Mouse (Mus musculus): ENCODE measurements around the gene Fam184b. TPM values are rescaled to one million over a fixed set of nuclear protein-coding genes. Genes with fewer than 3 reads are reported as not detected.

Gene Fam184b
- total and polyA plus RNA-seq, 2 experiments from 2014 or later = not detected

DNA sequence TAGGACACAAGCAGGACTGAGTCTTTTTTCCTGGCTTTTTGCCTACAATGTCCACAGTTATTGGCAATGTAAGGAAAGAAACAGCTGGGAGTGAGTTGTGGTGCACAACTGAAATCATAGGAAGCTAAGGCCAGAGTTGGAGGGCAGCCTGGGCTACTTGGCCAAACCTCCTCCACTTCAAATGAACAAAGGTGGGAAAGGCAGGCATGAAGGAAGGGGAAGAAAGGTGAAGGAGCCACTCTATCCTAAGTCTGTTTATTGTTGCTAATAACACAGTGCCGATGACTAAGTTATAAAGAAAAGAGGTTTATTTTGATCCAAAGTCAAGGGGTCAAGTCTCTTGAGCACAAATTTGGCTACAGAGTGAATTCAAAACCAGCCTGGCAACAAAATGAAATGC lies 62.0 kb downstream of the Fam184b start:
- Histone ChIP-seq H3K27me3 (ENCODE audit: control insufficient read depth, insufficient read depth, low read length) (no peaks in the 10 kb centered on the region), H3K9me3 (replicated peaks; ENCODE audit: control insufficient read depth, low read length) (no peaks in the 10 kb centered on the region), H3K4me3 (ENCODE audit: low read depth, low read length) (no peak overlapping the region), H3K27ac (ENCODE audit: low read depth) (no peak overlapping the region), H3K4me2 (ENCODE audit: low read depth, low read length) (no peak overlapping the region), H3K36me3 (replicated peaks; ENCODE audit: control insufficient read depth, insufficient read depth, low read length) (no peaks in the 10 kb centered on the region), H3K4me1 (ENCODE audit: control insufficient read depth, insufficient read depth) (no peaks in the 10 kb centered on the region), H3K9ac (replicated peaks; ENCODE audit: low read depth, low read length) (no peak overlapping the region)
- DNase-seq (ENCODE audit: low spot score) = no peak
- WGBS = 65% methylated on average over 1 of the region's 1 CpGs
- ATAC-seq (ENCODE audit: insufficient read depth, low read depth) = no peak
- TF ChIP-seq CTCF (IDR thresholded peaks at IDR 0.05; ENCODE audit: low read depth) (no peak), EP300 (IDR thresholded peaks at IDR 0.05; ENCODE audit: low read depth) (no peak)

DNA sequence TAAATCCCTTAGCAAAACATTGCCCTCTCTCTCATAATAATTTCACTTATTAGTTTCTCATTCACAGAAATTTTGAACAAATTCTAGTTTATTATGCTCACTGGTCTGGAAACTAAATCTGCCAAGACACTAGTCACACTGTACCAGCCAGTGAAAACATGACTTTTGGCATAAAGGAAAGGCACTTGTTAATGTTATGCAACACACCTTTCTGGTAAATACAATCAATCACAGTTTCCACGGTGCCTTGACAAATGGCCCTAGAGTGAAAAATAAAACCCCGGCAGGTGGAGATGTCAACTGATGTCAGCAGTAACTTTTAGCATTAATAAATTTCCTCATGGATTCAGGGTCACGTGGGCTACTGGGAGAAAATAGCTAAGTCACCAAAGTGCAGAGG lies 62.7 kb downstream of the Fam184b start:
- Histone ChIP-seq H3K9me3 (replicated peaks; ENCODE audit: control insufficient read depth, low read length) (no peaks in the 10 kb centered on the region), H3K4me2 (ENCODE audit: low read depth, low read length) (no peak overlapping the region), H3K4me1 (ENCODE audit: control insufficient read depth, insufficient read depth) (no peaks in the 10 kb centered on the region), H3K27ac (ENCODE audit: low read depth) (no peak overlapping the region), H3K27me3 (ENCODE audit: control insufficient read depth, insufficient read depth, low read length) (no peaks in the 10 kb centered on the region), H3K4me3 (ENCODE audit: low read depth, low read length) (no peak overlapping the region), H3K9ac (replicated peaks; ENCODE audit: low read depth, low read length) (no peak overlapping the region), H3K36me3 (replicated peaks; ENCODE audit: control insufficient read depth, insufficient read depth, low read length) (no peaks in the 10 kb centered on the region)
- TF ChIP-seq CTCF (IDR thresholded peaks at IDR 0.05; ENCODE audit: low read depth) = no peak
- no peak for TF ChIP-seq EP300 (IDR thresholded peaks at IDR 0.05; ENCODE audit: low read depth)
- WGBS = 75% methylated on average over 3 of the region's 3 CpGs
- DNase-seq (ENCODE audit: low spot score) = no peak
- no peak for ATAC-seq (ENCODE audit: insufficient read depth, low read depth)

DNA sequence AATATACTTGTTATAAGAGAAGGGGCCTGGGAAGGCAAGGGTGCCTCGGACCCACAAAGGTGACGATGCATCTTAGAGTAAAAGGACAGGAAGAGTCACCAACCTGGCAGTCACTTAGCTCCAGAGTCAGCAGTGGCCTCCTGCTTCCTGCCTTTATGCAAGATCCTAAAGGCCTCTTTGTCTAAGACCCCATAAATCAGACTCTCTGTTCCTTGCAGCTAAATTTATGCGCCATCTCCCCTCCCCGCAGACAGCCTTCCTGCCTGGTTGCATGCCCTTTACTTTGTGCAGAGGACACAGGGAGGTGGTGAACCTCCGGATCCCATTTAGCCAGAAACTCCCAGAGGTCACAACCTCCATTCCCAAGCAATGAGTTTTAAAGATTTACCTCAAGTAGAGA lies 66.6 kb downstream of the Fam184b start:
- Histone ChIP-seq H3K9ac (replicated peaks; ENCODE audit: low read depth, low read length) (no peak overlapping the region), H3K4me2 (ENCODE audit: low read depth, low read length) (no peak overlapping the region), H3K27me3 (ENCODE audit: control insufficient read depth, insufficient read depth, low read length) (no peaks in the 10 kb centered on the region), H3K9me3 (replicated peaks; ENCODE audit: control insufficient read depth, low read length) (no peaks in the 10 kb centered on the region), H3K4me1 (ENCODE audit: control insufficient read depth, insufficient read depth) (no peaks in the 10 kb centered on the region), H3K36me3 (replicated peaks; ENCODE audit: control insufficient read depth, insufficient read depth, low read length) (no peaks in the 10 kb centered on the region), H3K4me3 (ENCODE audit: low read depth, low read length) (no peak overlapping the region), H3K27ac (ENCODE audit: low read depth) (no peak overlapping the region)
- WGBS = 69% methylated on average over 5 of the region's 5 CpGs
- DNase-seq (ENCODE audit: low spot score) (no peak), ATAC-seq (ENCODE audit: insufficient read depth, low read depth) (no peak)
- TF ChIP-seq CTCF (IDR thresholded peaks at IDR 0.05; ENCODE audit: low read depth) (no peak), EP300 (IDR thresholded peaks at IDR 0.05; ENCODE audit: low read depth) (no peak)

DNA sequence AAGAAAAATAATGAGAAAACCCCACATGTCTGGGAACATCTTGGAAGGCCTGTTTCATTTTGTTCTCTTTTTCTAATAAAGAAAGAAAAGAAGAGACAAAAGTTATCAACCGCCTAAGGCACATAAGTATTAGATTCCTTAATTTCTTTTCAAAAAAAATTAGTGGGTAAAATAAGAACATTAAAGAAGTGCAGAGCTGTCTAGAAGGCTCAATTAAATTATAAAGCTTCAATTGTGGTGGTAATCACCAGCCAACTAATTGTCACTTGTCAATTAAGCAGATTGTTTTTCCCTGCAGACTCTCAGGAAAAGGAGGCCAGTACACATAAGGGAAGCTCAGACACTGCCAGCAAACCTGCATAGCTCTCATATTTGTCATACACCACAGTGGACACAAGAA lies 73.6 kb downstream of the Fam184b start:
- H3K27me3 ChIP-seq (ENCODE audit: control insufficient read depth, insufficient read depth, low read length) = no peaks in the 10 kb centered on the region
- H3K27ac ChIP-seq (ENCODE audit: low read depth) = no peak overlapping the region
- WGBS = 90% methylated on average over 1 of the region's 1 CpGs
- H3K4me1 ChIP-seq (ENCODE audit: control insufficient read depth, insufficient read depth) = no peaks in the 10 kb centered on the region
- TF ChIP-seq CTCF (IDR thresholded peaks at IDR 0.05; ENCODE audit: low read depth) (no peak), EP300 (IDR thresholded peaks at IDR 0.05; ENCODE audit: low read depth) (no peak)
- no peak overlapping the region for H3K4me2 ChIP-seq (ENCODE audit: low read depth, low read length)
- no peak overlapping the region for H3K9ac ChIP-seq (replicated peaks; ENCODE audit: low read depth, low read length)
- ATAC-seq (ENCODE audit: insufficient read depth, low read depth) = no peak
- DNase-seq (ENCODE audit: low spot score) = no peak
- no peak overlapping the region for H3K4me3 ChIP-seq (ENCODE audit: low read depth, low read length)
- no peaks in the 10 kb centered on the region for H3K36me3 ChIP-seq (replicated peaks; ENCODE audit: control insufficient read depth, insufficient read depth, low read length)
- no peaks in the 10 kb centered on the region for H3K9me3 ChIP-seq (replicated peaks; ENCODE audit: control insufficient read depth, low read length)

DNA sequence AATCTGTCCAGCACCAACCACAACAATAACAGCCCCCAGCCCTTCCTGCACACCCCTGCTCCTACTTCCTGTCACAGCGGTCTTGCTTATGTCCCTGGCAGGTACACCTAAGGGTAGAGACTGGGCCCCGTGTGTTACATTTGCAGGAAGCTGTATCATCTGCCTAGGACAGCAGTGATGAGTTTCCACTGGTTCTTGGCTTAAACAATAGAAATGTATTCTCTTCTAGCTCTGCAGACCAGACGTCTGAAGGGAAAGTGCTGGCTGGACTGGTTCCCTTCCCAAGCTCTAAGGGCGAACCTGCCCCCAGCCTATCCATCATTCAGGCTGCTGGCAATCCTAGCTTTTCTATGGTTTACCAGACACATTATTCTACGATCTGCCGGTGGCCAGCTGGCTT lies 75.4 kb downstream of the Fam184b start:
- Histone ChIP-seq H3K9ac (replicated peaks; ENCODE audit: low read depth, low read length) (no peak overlapping the region), H3K4me2 (ENCODE audit: low read depth, low read length) (no peak overlapping the region), H3K36me3 (replicated peaks; ENCODE audit: control insufficient read depth, insufficient read depth, low read length) (no peaks in the 10 kb centered on the region), H3K4me3 (ENCODE audit: low read depth, low read length) (no peak overlapping the region), H3K27me3 (ENCODE audit: control insufficient read depth, insufficient read depth, low read length) (no peaks in the 10 kb centered on the region), H3K9me3 (replicated peaks; ENCODE audit: control insufficient read depth, low read length) (no peaks in the 10 kb centered on the region), H3K27ac (ENCODE audit: low read depth) (no peak overlapping the region), H3K4me1 (ENCODE audit: control insufficient read depth, insufficient read depth) (no peaks in the 10 kb centered on the region)
- 56% methylated on average over 6 of the region's 6 CpGs for WGBS
- DNase-seq (ENCODE audit: low spot score) = no peak
- TF ChIP-seq EP300 (IDR thresholded peaks at IDR 0.05; ENCODE audit: low read depth) (no peak), CTCF (IDR thresholded peaks at IDR 0.05; ENCODE audit: low read depth) (no peak)
- ATAC-seq (ENCODE audit: insufficient read depth, low read depth) = no peak

DNA sequence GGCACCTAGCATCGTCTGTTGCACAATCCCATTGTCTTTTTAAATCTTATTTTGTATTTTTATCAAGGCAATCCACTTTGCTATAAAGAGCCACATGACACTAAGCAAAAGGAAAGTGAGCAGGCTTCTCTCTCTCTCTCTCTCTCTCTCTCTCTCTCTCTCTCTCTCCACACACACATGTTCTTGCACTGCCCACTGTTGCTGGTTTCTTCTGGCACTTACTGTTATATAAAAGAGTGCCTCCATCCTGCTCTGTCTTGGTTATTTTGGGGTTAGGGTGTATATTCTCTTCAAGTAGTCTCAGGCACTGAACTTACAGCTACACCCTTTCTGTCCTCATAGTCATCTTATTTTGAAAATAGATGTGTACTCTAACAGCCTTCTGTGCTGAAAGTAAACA lies 89.8 kb downstream of the Fam184b start:
- Histone ChIP-seq H3K4me1 (ENCODE audit: control insufficient read depth, insufficient read depth) (no peaks in the 10 kb centered on the region), H3K27me3 (ENCODE audit: control insufficient read depth, insufficient read depth, low read length) (no peaks in the 10 kb centered on the region), H3K9me3 (replicated peaks; ENCODE audit: control insufficient read depth, low read length) (no peaks in the 10 kb centered on the region), H3K9ac (replicated peaks; ENCODE audit: low read depth, low read length) (no peak overlapping the region), H3K4me3 (ENCODE audit: low read depth, low read length) (no peak overlapping the region), H3K27ac (ENCODE audit: low read depth) (no peak overlapping the region), H3K36me3 (replicated peaks; ENCODE audit: control insufficient read depth, insufficient read depth, low read length) (no peaks in the 10 kb centered on the region), H3K4me2 (ENCODE audit: low read depth, low read length) (no peak overlapping the region)
- no peak for ATAC-seq (ENCODE audit: insufficient read depth, low read depth)
- TF ChIP-seq CTCF (IDR thresholded peaks at IDR 0.05; ENCODE audit: low read depth) (no peak), EP300 (IDR thresholded peaks at IDR 0.05; ENCODE audit: low read depth) (no peak)
- 88% methylated on average over 1 of the region's 1 CpGs for WGBS
- no peak for DNase-seq (ENCODE audit: low spot score)

Data from heart, postnatal 0 days (tissue).